Mouse (Mus musculus) CD4-positive naive resting alpha-beta T cell, adult 57 days (primary cell): ENCODE results near the gene Higd1a. TPM values are rescaled to one million over a fixed set of nuclear protein-coding genes. Genes with fewer than 3 reads are reported as not detected.

Experiments
- total RNA-seq: library from RNA; stranded (reverse); gene quantifications from one replicate; pipeline ENCODE4 v1.2.4, GENCODE M21; 2023

Higd1a gene
- total RNA-seq = 29.6 TPM

DNA sequence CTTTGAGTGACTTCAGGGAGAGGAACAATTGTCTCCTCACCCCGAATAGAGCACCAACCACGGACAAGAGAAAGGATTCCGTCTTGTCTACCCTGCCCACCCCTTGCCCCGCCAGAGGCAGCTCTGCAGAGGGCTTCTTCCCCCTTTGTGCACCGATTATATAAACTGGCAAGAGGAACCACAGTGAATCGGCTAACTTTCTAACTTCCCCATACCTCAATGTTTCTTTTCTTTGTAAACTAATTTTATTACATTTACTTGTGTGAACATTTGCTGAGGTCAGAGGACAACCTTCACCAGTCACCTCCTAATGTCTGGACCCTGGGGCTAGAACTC, at the start of gene Higd1a:
TSS of gene Higd1a (minus strand) at position 210 of the 336 bp plus-strand sequence.

GRCm38 (mm10) chr9:121898245-121898644, 40.1 kb upstream of the Higd1a start, which contains the start of gene Ackr2:
Gene Ackr2 (plus strand): TSS chr9:121898355.

DNA sequence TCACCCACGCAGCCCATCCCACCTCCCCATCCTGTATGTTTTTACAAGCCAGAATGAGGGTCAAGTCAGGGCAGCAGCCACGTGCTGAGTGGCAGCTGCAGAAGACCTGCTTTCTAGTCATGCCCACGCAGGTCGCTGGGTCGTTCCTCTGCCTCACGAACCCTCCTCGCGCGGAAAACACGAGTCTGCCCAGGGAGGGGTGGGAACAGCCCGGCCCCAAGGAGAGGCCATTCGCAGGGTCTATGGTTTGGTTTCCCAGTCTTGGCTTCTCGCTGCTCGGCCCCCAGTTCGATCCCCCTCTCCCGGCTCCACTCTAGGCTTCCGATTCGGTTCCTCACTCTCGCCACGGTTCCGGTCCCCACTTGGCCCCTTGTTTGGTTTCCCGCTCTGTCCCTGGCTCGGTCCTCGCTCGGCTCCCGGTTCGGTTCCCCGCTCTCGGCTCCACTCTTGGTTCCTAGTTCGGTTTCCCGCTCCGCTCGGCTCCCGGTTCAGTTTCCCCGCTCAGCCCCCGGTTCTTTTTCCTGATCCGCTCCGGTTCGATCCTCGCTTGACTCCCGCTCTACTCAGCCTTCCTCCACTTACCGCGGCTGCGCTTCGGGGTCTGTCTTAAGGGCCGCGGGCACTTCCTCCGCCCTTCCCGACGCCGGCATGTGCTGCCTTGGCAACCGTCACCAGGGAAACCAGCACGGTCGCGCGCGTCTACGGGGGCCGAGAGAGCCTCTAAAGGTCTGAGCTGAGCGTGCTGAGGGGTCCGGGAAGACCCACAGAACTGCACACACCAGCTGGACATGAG, 19.1 kb downstream of the Higd1a start, which contains the start of gene Ccdc13:
TSS of gene Ccdc13 (minus strand) at position 633 of the 793 bp plus-strand sequence.

Other genes with a start within 250 kb of the Higd1a start
- gene Lyzl4, start 216.3 kb downstream of the Higd1a start, total RNA-seq = not detected
- gene Vipr1, start 215.6 kb downstream of the Higd1a start, total RNA-seq = 123 TPM
- gene Sec22c, start 152.9 kb downstream of the Higd1a start, total RNA-seq = 41.9 TPM
- 14.6 TPM for gene Ss18l2, start 148.0 kb downstream of the Higd1a start, total RNA-seq
- 246 TPM for gene Nktr, start 139.2 kb downstream of the Higd1a start, total RNA-seq
- gene Zfp651, start 99.0 kb downstream of the Higd1a start, total RNA-seq = 1.3 TPM
- gene Klhl40, start 80.8 kb downstream of the Higd1a start, total RNA-seq = not detected
- not detected for gene Hhatl, start 65.9 kb downstream of the Higd1a start, total RNA-seq
- not detected for gene Ccdc13, start 18.9 kb downstream of the Higd1a start, total RNA-seq
- 1.4 TPM for gene Ackr2, start 40.0 kb upstream of the Higd1a start, total RNA-seq
- not detected for gene Cyp8b1, start 57.9 kb upstream of the Higd1a start, total RNA-seq
- gene Fam198a, start 92.6 kb upstream of the Higd1a start, total RNA-seq = 0.18 TPM
- gene Pomgnt2, start 138.7 kb upstream of the Higd1a start, total RNA-seq = 0.53 TPM